27 mouse cellular contexts compared by ENCODE assay signal in genomic region chr11:46030026-46030425, GRCm38 (mm10). TPM values are rescaled to one million over a fixed set of nuclear protein-coding genes. Genes with fewer than 3 reads are reported as not detected.
A peak's percentile ranks its signal among the peaks of the same experiment; 100 is the strongest.
DNase-seq lines count a peak whose midpoint lies in the region; ATAC-seq and TF ChIP-seq lines count a peak whose summit lies in the region.
"Had no signal": no experiment of that assay in that cellular context is flagged by ENCODE, and none has a peak within 500 bp of the region (broad histone marks: within the 10 kb centered on the region; RNA-seq: fewer than 3 reads in every experiment).

No protein-coding gene starts in this region.

- no peaks in the 10 kb centered on the region for H3K9me3 ChIP-seq in forebrain, embryonic 16.5 days (ENCODE audit: control insufficient read depth, low read length)
- H3K9me3 ChIP-seq in forebrain, embryonic 10.5 days, result no peaks in the 10 kb centered on the region
- no peaks in the 10 kb centered on the region for H3K9me3 ChIP-seq in hindbrain, postnatal 0 days (ENCODE audit: low read length)
- H3K9me3 ChIP-seq in hindbrain, embryonic 12.5 days (replicated peaks), result no peaks in the 10 kb centered on the region
- no peaks in the 10 kb centered on the region for H3K9me3 ChIP-seq in midbrain, embryonic 11.5 days (ENCODE audit: control insufficient read depth, low read length)
- no peaks in the 10 kb centered on the region for H3K9me3 ChIP-seq in midbrain, embryonic 10.5 days (replicated peaks)
- H3K9me3 ChIP-seq in midbrain, postnatal 0 days (ENCODE audit: low read length), result no peaks in the 10 kb centered on the region
- H3K9me3 ChIP-seq: embryonic facial prominence, embryonic 15.5 days; intestine, embryonic 15.5 days; limb, embryonic 15.5 days; liver, embryonic 15.5 days; neural tube, embryonic 13.5 days had no signal

- H3K27me3 ChIP-seq in forebrain, embryonic 16.5 days (replicated peaks; ENCODE audit: control insufficient read depth, insufficient read depth, low read length), result no peaks in the 10 kb centered on the region
- H3K27me3 ChIP-seq in forebrain, embryonic 10.5 days (ENCODE audit: poor library complexity, severe bottlenecking), result no peaks in the 10 kb centered on the region
- no peaks in the 10 kb centered on the region for H3K27me3 ChIP-seq in hindbrain, postnatal 0 days (ENCODE audit: insufficient read depth, low read length)
- no peaks in the 10 kb centered on the region for H3K27me3 ChIP-seq in hindbrain, embryonic 12.5 days
- H3K27me3 ChIP-seq in midbrain, embryonic 11.5 days (ENCODE audit: control insufficient read depth, insufficient read depth, low read length), result no peaks in the 10 kb centered on the region
- no peaks in the 10 kb centered on the region for H3K27me3 ChIP-seq in midbrain, embryonic 10.5 days (ENCODE audit: low read depth, poor library complexity, severe bottlenecking)
- no peaks in the 10 kb centered on the region for H3K27me3 ChIP-seq in midbrain, postnatal 0 days (ENCODE audit: insufficient read depth, low read length)
- H3K27me3 ChIP-seq: embryonic facial prominence, embryonic 15.5 days; intestine, embryonic 15.5 days; limb, embryonic 15.5 days; liver, embryonic 15.5 days; neural tube, embryonic 13.5 days had no signal

- 0 out of 2 replicates have a peak, but pooled peaks have one; percentile 40 for ATAC-seq in forebrain, embryonic 16.5 days
- no peak for ATAC-seq in hindbrain, postnatal 0 days
- ATAC-seq in hindbrain, embryonic 12.5 days (ENCODE audit: low FRiP score), result no peak
- no peak for ATAC-seq in midbrain, embryonic 11.5 days (ENCODE audit: low FRiP score)
- ATAC-seq in midbrain, postnatal 0 days (ENCODE audit: low FRiP score), result no peak
- ATAC-seq: intestine, embryonic 15.5 days had no signal

- TF ChIP-seq CTCF in hindbrain, postnatal 0 days (IDR thresholded peaks at IDR 0.05; ENCODE audit: low read depth), result no peak
- TF ChIP-seq CTCF in midbrain, postnatal 0 days (IDR thresholded peaks at IDR 0.05), result no peak

- H3K27ac ChIP-seq in forebrain, embryonic 16.5 days (ENCODE audit: low read length), result no peak overlapping the region
- H3K27ac ChIP-seq in forebrain, embryonic 10.5 days, result no peak overlapping the region
- no peak overlapping the region for H3K27ac ChIP-seq in hindbrain, postnatal 0 days
- H3K27ac ChIP-seq in hindbrain, embryonic 12.5 days, result no peak overlapping the region
- H3K27ac ChIP-seq in midbrain, embryonic 11.5 days (ENCODE audit: low read depth, low read length), result no peak overlapping the region
- H3K27ac ChIP-seq in midbrain, embryonic 10.5 days (replicated peaks), result no peak overlapping the region
- H3K27ac ChIP-seq in midbrain, postnatal 0 days (ENCODE audit: low read depth, low read length), result no peak overlapping the region
- H3K27ac ChIP-seq: embryonic facial prominence, embryonic 15.5 days; hindbrain, embryonic 14.5 days; intestine, embryonic 15.5 days; limb, embryonic 15.5 days; liver, embryonic 15.5 days had no signal

- no peak overlapping the region for H3K9ac ChIP-seq in forebrain, embryonic 16.5 days (replicated peaks; ENCODE audit: low read depth, low read length)
- H3K9ac ChIP-seq in hindbrain, postnatal 0 days (replicated peaks; ENCODE audit: low read length), result no peak overlapping the region
- H3K9ac ChIP-seq in hindbrain, embryonic 12.5 days, result no peak overlapping the region
- no peak overlapping the region for H3K9ac ChIP-seq in midbrain, embryonic 11.5 days (ENCODE audit: low read length)
- H3K9ac ChIP-seq in midbrain, postnatal 0 days (replicated peaks; ENCODE audit: low read length, poor library complexity, severe bottlenecking), result no peak overlapping the region
- H3K9ac ChIP-seq: embryonic facial prominence, embryonic 15.5 days; hindbrain, embryonic 14.5 days; intestine, embryonic 15.5 days; limb, embryonic 15.5 days; liver, embryonic 15.5 days; neural tube, embryonic 13.5 days had no signal

- no peak overlapping the region for H3K4me3 ChIP-seq in forebrain, embryonic 16.5 days (replicated peaks; ENCODE audit: low read length)
- no peak overlapping the region for H3K4me3 ChIP-seq in forebrain, embryonic 10.5 days
- no peak overlapping the region for H3K4me3 ChIP-seq in hindbrain, postnatal 0 days (ENCODE audit: low read length)
- no peak overlapping the region for H3K4me3 ChIP-seq in hindbrain, embryonic 12.5 days
- H3K4me3 ChIP-seq in midbrain, embryonic 11.5 days (ENCODE audit: low read depth, low read length), result no peak overlapping the region
- H3K4me3 ChIP-seq in midbrain, embryonic 10.5 days, result no peak overlapping the region
- no peak overlapping the region for H3K4me3 ChIP-seq in midbrain, postnatal 0 days (ENCODE audit: low read depth, low read length)
- H3K4me3 ChIP-seq: embryonic facial prominence, embryonic 15.5 days; intestine, embryonic 15.5 days; limb, embryonic 15.5 days; liver, embryonic 15.5 days; neural tube, embryonic 13.5 days had no signal

- 41% methylated on average over 2 of the region's 2 CpGs for WGBS in forebrain, embryonic 16.5 days
- 70% methylated on average over 2 of the region's 2 CpGs for WGBS in forebrain, embryonic 10.5 days
- WGBS in hindbrain, postnatal 0 days, result 47% methylated on average over 2 of the region's 2 CpGs
- 65% methylated on average over 2 of the region's 2 CpGs for WGBS in hindbrain, embryonic 12.5 days
- 60% methylated on average over 2 of the region's 2 CpGs for WGBS in midbrain, embryonic 11.5 days
- 79% methylated on average over 2 of the region's 2 CpGs for WGBS in midbrain, embryonic 10.5 days
- 45% methylated on average over 2 of the region's 2 CpGs for whole genome bisulfite sequencing in midbrain, postnatal 0 days

- no peak overlapping the region for H3K4me2 ChIP-seq in forebrain, embryonic 16.5 days (ENCODE audit: low read length)
- no peak overlapping the region for H3K4me2 ChIP-seq in hindbrain, postnatal 0 days (ENCODE audit: low read depth, low read length)
- H3K4me2 ChIP-seq in hindbrain, embryonic 12.5 days (replicated peaks), result no peak overlapping the region
- H3K4me2 ChIP-seq in midbrain, embryonic 11.5 days, result no peak overlapping the region
- no peak overlapping the region for H3K4me2 ChIP-seq in midbrain, postnatal 0 days (ENCODE audit: low read depth, low read length, poor library complexity, severe bottlenecking)
- H3K4me2 ChIP-seq: embryonic facial prominence, embryonic 15.5 days; hindbrain, embryonic 14.5 days; intestine, embryonic 15.5 days; limb, embryonic 15.5 days; liver, embryonic 15.5 days; neural tube, embryonic 13.5 days had no signal

- H3K36me3 ChIP-seq in forebrain, embryonic 16.5 days (ENCODE audit: control insufficient read depth, insufficient read depth), result no peaks in the 10 kb centered on the region
- H3K36me3 ChIP-seq in forebrain, embryonic 10.5 days (replicated peaks), result no peaks in the 10 kb centered on the region
- no peaks in the 10 kb centered on the region for H3K36me3 ChIP-seq in hindbrain, postnatal 0 days (ENCODE audit: insufficient read depth, low read length)
- no peaks in the 10 kb centered on the region for H3K36me3 ChIP-seq in hindbrain, embryonic 12.5 days
- H3K36me3 ChIP-seq in midbrain, embryonic 11.5 days (ENCODE audit: control insufficient read depth, insufficient read depth, low read length), result no peaks in the 10 kb centered on the region
- H3K36me3 ChIP-seq in midbrain, embryonic 10.5 days, result no peaks in the 10 kb centered on the region
- H3K36me3 ChIP-seq in midbrain, postnatal 0 days (ENCODE audit: insufficient read depth, low read length), result no peaks in the 10 kb centered on the region
- H3K36me3 ChIP-seq: embryonic facial prominence, embryonic 15.5 days; intestine, embryonic 15.5 days; limb, embryonic 15.5 days; liver, embryonic 15.5 days; neural tube, embryonic 13.5 days had no signal

- no peaks in the 10 kb centered on the region for H3K4me1 ChIP-seq in forebrain, embryonic 16.5 days (replicated peaks; ENCODE audit: control insufficient read depth, insufficient read depth, low read length)
- H3K4me1 ChIP-seq in forebrain, embryonic 10.5 days, result peaks cover 11% of the 10 kb centered on the region
- H3K4me1 ChIP-seq in hindbrain, postnatal 0 days (ENCODE audit: insufficient read depth, low read length), result no peaks in the 10 kb centered on the region
- no peaks in the 10 kb centered on the region; the same call in 1 of the 2 replicates for H3K4me1 ChIP-seq in hindbrain, embryonic 12.5 days
- no peaks in the 10 kb centered on the region for H3K4me1 ChIP-seq in midbrain, embryonic 11.5 days (ENCODE audit: control insufficient read depth, insufficient read depth, low read length)
- peaks cover 6% of the 10 kb centered on the region; the same call in 1 of the 2 replicates for H3K4me1 ChIP-seq in midbrain, embryonic 10.5 days
- H3K4me1 ChIP-seq in midbrain, postnatal 0 days (ENCODE audit: insufficient read depth, low read length), result peaks cover 2% of the 10 kb centered on the region; the same call in 1 of the 2 replicates
- H3K4me1 ChIP-seq: intestine, embryonic 15.5 days; liver, embryonic 15.5 days had no signal

- no peak for DNase-seq in forebrain, embryonic 10.5 days (ENCODE audit: extremely low spot score, low spot score)
- peak; percentile 39 for DNase-seq in hindbrain, postnatal 0 days (ENCODE audit: low spot score)
- DNase-seq in midbrain, embryonic 11.5 days (ENCODE audit: low spot score, missing footprints), result peak; percentile 51
- DNase-seq in midbrain, embryonic 10.5 days (ENCODE audit: low spot score), result no peak
- peak; percentile 72 for DNase-seq in midbrain, postnatal 0 days (ENCODE audit: low spot score)
- no peak for DNase-seq in thymus, postnatal 36 days
- DNase-seq: adrenal gland, postnatal 10 days; cerebellum, adult 9-11 months; gastrocnemius, postnatal 10 days; heart, postnatal 14 days; kidney, postnatal 25 days; layer of hippocampus, postnatal 36 days; lung, postnatal 4 days; right cerebral cortex, adult 18-20 months; right cerebral cortex, postnatal 4 days; thymus, postnatal 14 days had no signal

RNA-seq across cellular contexts. Expression of gene Gm12166, which starts 22.1 kb away (rescaled TPM):
- 4.1 and 5.0 TPM in 2 replicates for polyA plus RNA-seq in forebrain, embryonic 16.5 days (2015; fragmentation: Nextera tagmentation; extraction: Ambion mirVana)
- polyA plus RNA-seq in forebrain, embryonic 10.5 days (2016; fragmentation: Nextera tagmentation; extraction: Ambion mirVana), result 2.5 and 3.8 TPM in 2 replicates
- 6.5 and 10.6 TPM in 2 replicates for total RNA-seq in hindbrain, postnatal 0 days (2014; rRNA removed)
- polyA plus RNA-seq in hindbrain, postnatal 0 days (2015; fragmentation: Nextera tagmentation; extraction: Ambion mirVana), result 8.2 and 8.3 TPM in 2 replicates
- polyA plus RNA-seq in hindbrain, embryonic 12.5 days (2016; fragmentation: Nextera tagmentation; extraction: Ambion mirVana), result 2.7 and 5.6 TPM in 2 replicates
- polyA plus RNA-seq in midbrain, embryonic 11.5 days (2014; fragmentation: Nextera tagmentation; extraction: Ambion mirVana), result 1.4 and 2.5 TPM in 2 replicates
- 2.4 and 3.4 TPM in 2 replicates for polyA plus RNA-seq in midbrain, embryonic 10.5 days (2016; fragmentation: Nextera tagmentation; extraction: Ambion mirVana)
- total RNA-seq in midbrain, postnatal 0 days (2014; rRNA removed), result 8.7 and 12.1 TPM in 2 replicates
- polyA plus RNA-seq in midbrain, postnatal 0 days (2015; fragmentation: Nextera tagmentation; extraction: Ambion mirVana), result 8.3 and 8.9 TPM in 2 replicates

RNA-seq across cellular contexts. Expression of gene Adam19, which starts 25.8 kb away (rescaled TPM):
- polyA plus RNA-seq in forebrain, embryonic 16.5 days (2015; fragmentation: Nextera tagmentation; extraction: Ambion mirVana), result 9.7 and 10.8 TPM in 2 replicates
- 10.7 TPM in 2 replicates for polyA plus RNA-seq in forebrain, embryonic 10.5 days (2016; fragmentation: Nextera tagmentation; extraction: Ambion mirVana)
- 18.5 and 19.1 TPM in 2 replicates for total RNA-seq in hindbrain, postnatal 0 days (2014; rRNA removed)
- 5.6 and 5.8 TPM in 2 replicates for polyA plus RNA-seq in hindbrain, postnatal 0 days (2015; fragmentation: Nextera tagmentation; extraction: Ambion mirVana)
- polyA plus RNA-seq in hindbrain, embryonic 12.5 days (2016; fragmentation: Nextera tagmentation; extraction: Ambion mirVana), result 17.3 and 18.4 TPM in 2 replicates
- 6.1 and 6.6 TPM in 2 replicates for polyA plus RNA-seq in midbrain, embryonic 11.5 days (2014; fragmentation: Nextera tagmentation; extraction: Ambion mirVana)
- polyA plus RNA-seq in midbrain, embryonic 10.5 days (2016; fragmentation: Nextera tagmentation; extraction: Ambion mirVana), result 9.3 and 11.1 TPM in 2 replicates
- 16.8 and 16.9 TPM in 2 replicates for total RNA-seq in midbrain, postnatal 0 days (2014; rRNA removed)
- 3.9 and 6.1 TPM in 2 replicates for polyA plus RNA-seq in midbrain, postnatal 0 days (2015; fragmentation: Nextera tagmentation; extraction: Ambion mirVana)

RNA-seq across cellular contexts. Expression of gene Sox30, which starts 49.9 kb away (rescaled TPM):
- not detected in 2 replicates for polyA plus RNA-seq in forebrain, embryonic 16.5 days (2015; fragmentation: Nextera tagmentation; extraction: Ambion mirVana)
- polyA plus RNA-seq in forebrain, embryonic 10.5 days (2016; fragmentation: Nextera tagmentation; extraction: Ambion mirVana), result 0.05 TPM in 1 of 2 replicates, not detected in the other
- 0.93 TPM in 1 of 2 replicates, not detected in the other for total RNA-seq in hindbrain, postnatal 0 days (2014; rRNA removed)
- 0.08 and 0.09 TPM in 2 replicates for polyA plus RNA-seq in hindbrain, postnatal 0 days (2015; fragmentation: Nextera tagmentation; extraction: Ambion mirVana)
- 0.14 and 0.25 TPM in 2 replicates for polyA plus RNA-seq in hindbrain, embryonic 12.5 days (2016; fragmentation: Nextera tagmentation; extraction: Ambion mirVana)
- polyA plus RNA-seq in midbrain, embryonic 11.5 days (2014; fragmentation: Nextera tagmentation; extraction: Ambion mirVana), result 0.18 and 0.21 TPM in 2 replicates
- polyA plus RNA-seq in midbrain, embryonic 10.5 days (2016; fragmentation: Nextera tagmentation; extraction: Ambion mirVana), result 0.05 and 0.09 TPM in 2 replicates
- 0.16 and 0.47 TPM in 2 replicates for total RNA-seq in midbrain, postnatal 0 days (2014; rRNA removed)
- polyA plus RNA-seq in midbrain, postnatal 0 days (2015; fragmentation: Nextera tagmentation; extraction: Ambion mirVana), result 0.06 and 0.07 TPM in 2 replicates
- total RNA-seq: common myeloid progenitor, adult 5-6 weeks; granulocyte monocyte progenitor cell, adult 5-6 weeks; megakaryocyte-erythroid progenitor cell, adult 5-6 weeks had no signal
- polyA plus RNA-seq: liver, embryonic 15.5 days had no signal

Comparison
In these comparisons a context has a peak if more than half of its experiments do, and no peak if none do; other contexts are left out.
1. DNase-seq: peak in hindbrain, postnatal 0 days (single experiment), midbrain, embryonic 11.5 days (single experiment) and midbrain, postnatal 0 days (single experiment); none in forebrain, embryonic 10.5 days (single experiment), midbrain, embryonic 10.5 days (single experiment) and thymus, postnatal 36 days (0 of 2).